Mouse (Mus musculus) hindbrain, postnatal 0 days (tissue): ENCODE measurements around the gene Olah. TPM values are rescaled to one million over a fixed set of nuclear protein-coding genes. Genes with fewer than 3 reads are reported as not detected.
A peak's percentile ranks its signal among the peaks of the same experiment; 100 is the strongest.

Source experiments
- ATAC-seq: fragments of 200-750 bp; cut with Nextera tagmentation; 2 replicates; pipeline ENCODE4 v1.8.0; 2017; ENCODE audit warnings: mild to moderate bottlenecking, moderate TSS enrichment, moderate library complexity
- DNase-seq: peaks from one replicate; pipeline ENCODE4 v3.0.0-alpha.2; 2015; ENCODE audit warnings: low spot score
- H3K27ac ChIP-seq: fragments of 300-500 bp; sonication (generic); 2 replicates; pipeline ENCODE4 v1.5.1; 2014; ENCODE audit warnings: mild to moderate bottlenecking
- H3K27me3 ChIP-seq: fragments of 300-500 bp; sonication (generic); 2 replicates; pipeline ENCODE4 v1.6.1; 2014; ENCODE audit warnings: low read length, mixed read lengths; ENCODE audit not compliant: insufficient read depth
- H3K36me3 ChIP-seq: fragments of 300-500 bp; sonication (generic); 2 replicates; pipeline ENCODE4 v1.6.1; 2014; ENCODE audit warnings: low read length, mixed read lengths; ENCODE audit not compliant: insufficient read depth
- H3K4me1 ChIP-seq: fragments of 300-500 bp; sonication (generic); 2 replicates; pipeline ENCODE4 v1.6.1; 2014; ENCODE audit warnings: antibody characterized with exemption, low read length, mixed read lengths; ENCODE audit not compliant: insufficient read depth
- H3K4me2 ChIP-seq: fragments of 300-500 bp; sonication (generic); 2 replicates; pipeline ENCODE4 v1.6.1; 2014; ENCODE audit warnings: low read depth, mild to moderate bottlenecking, low read length, moderate library complexity, mixed read lengths
- H3K4me3 ChIP-seq: fragments of 300-500 bp; sonication (generic); 2 replicates; pipeline ENCODE4 v1.5.1; 2014; ENCODE audit warnings: low read length
- H3K9ac ChIP-seq: fragments of 300-500 bp; sonication (generic); replicated peaks from 2 replicates; pipeline ENCODE4 v1.6.1; 2014; ENCODE audit warnings: mild to moderate bottlenecking, low read length, moderate library complexity, mixed read lengths
- H3K9me3 ChIP-seq: fragments of 300-500 bp; sonication (generic); 2 replicates; pipeline ENCODE4 v1.6.1; 2016; ENCODE audit warnings: low read length, mixed read lengths
- CTCF ChIP-seq: IDR thresholded peaks from 2 replicates; pipeline ENCODE4 v1.5.1; 2016; ENCODE audit warnings: antibody characterized with exemption, control low read depth, low read depth
- WGBS: fragments of 180-500 bp; shearing (Covaris S2); extraction: QIAGEN DNeasy Blood & Tissue Kit; methylation state at CpG from one replicate; pipeline ENCODE4 v1.1.7; 2014; 5-methylcytosine and 5-hydroxymethylcytosine counted together
- polyA plus RNA-seq: library from polyadenylated mRNA; unstranded; fragments of >200 nt; fragmentation: Nextera tagmentation; extraction: Ambion mirVana; gene quantifications from 2 replicates; pipeline ENCODE4 v1.2.1, GENCODE M21; 2015
- total RNA-seq: library from RNA; depleted of rRNA; stranded (reverse); fragments of >200 nt; gene quantifications from 2 replicates; pipeline ENCODE4 v1.2.3, GENCODE M21; 2014

Olah gene
- total and polyA plus RNA-seq, 2 experiments from 2014 or later: not detected

- H3K4me1 ChIP-seq: no peaks in the 10 kb centered on the region
- no peak overlapping the region for H3K4me2 ChIP-seq
- DNase-seq: no peak
- H3K9me3 ChIP-seq: no peaks in the 10 kb centered on the region
- TF ChIP-seq CTCF: no peak
- no peaks in the 10 kb centered on the region for H3K27me3 ChIP-seq
- no peak overlapping the region for H3K27ac ChIP-seq
- no peak overlapping the region for H3K4me3 ChIP-seq
- 84% methylated on average over 3 of the region's 3 CpGs for WGBS
- no peak for ATAC-seq
- H3K9ac ChIP-seq: no peak overlapping the region
- no peaks in the 10 kb centered on the region for H3K36me3 ChIP-seq
These were observed 40.7 kb downstream of the Olah start for GRCm38 (mm10) chr2:3356311-3356710.

- Histone ChIP-seq H3K9ac (no peak overlapping the region), H3K4me1 (no peaks in the 10 kb centered on the region), H3K36me3 (no peaks in the 10 kb centered on the region), H3K27me3 (no peaks in the 10 kb centered on the region), H3K4me3 (no peak overlapping the region), H3K4me2 (no peak overlapping the region), H3K9me3 (no peaks in the 10 kb centered on the region), H3K27ac (no peak overlapping the region)
- 90% methylated on average over 8 of the region's 8 CpGs for WGBS
- no peak for TF ChIP-seq CTCF
- ATAC-seq (no peak), DNase-seq (no peak)
These were observed 41.2 kb downstream of the Olah start for GRCm38 (mm10) chr2:3355793-3356192.

- DNase-seq: no peak
- no peak for TF ChIP-seq CTCF
- H3K27me3 ChIP-seq: no peaks in the 10 kb centered on the region
- no peaks in the 10 kb centered on the region for H3K4me1 ChIP-seq
- no peak overlapping the region for H3K4me3 ChIP-seq
- no peak overlapping the region for H3K4me2 ChIP-seq
- no peaks in the 10 kb centered on the region for H3K9me3 ChIP-seq
- no peak overlapping the region for H3K27ac ChIP-seq
- H3K36me3 ChIP-seq: no peaks in the 10 kb centered on the region
- no peak for ATAC-seq
- H3K9ac ChIP-seq: no peak overlapping the region
These were observed 43.9 kb downstream of the Olah start for GRCm38 (mm10) chr2:3353160-3353559.

GRCm38 (mm10) chr2:3348919-3349318 is 48.1 kb downstream of the Olah start:
- H3K4me2 ChIP-seq: no peak overlapping the region
- H3K27ac ChIP-seq: no peak overlapping the region
- H3K4me1 ChIP-seq: no peaks in the 10 kb centered on the region
- H3K27me3 ChIP-seq: no peaks in the 10 kb centered on the region
- DNase-seq: peak; percentile 78
- WGBS: 24% methylated on average over 3 of the region's 3 CpGs
- no peak overlapping the region for H3K9ac ChIP-seq
- TF ChIP-seq CTCF: peak; percentile 89
- ATAC-seq: peak; percentile 59; the same call in 1 of the 2 replicates
- no peaks in the 10 kb centered on the region for H3K36me3 ChIP-seq
- no peak overlapping the region for H3K4me3 ChIP-seq
- H3K9me3 ChIP-seq: no peaks in the 10 kb centered on the region

GRCm38 (mm10) chr2:3348422-3348821 is 48.6 kb downstream of the Olah start:
- WGBS: 80% methylated on average over 4 of the region's 4 CpGs
- TF ChIP-seq CTCF: no peak
- Histone ChIP-seq H3K9ac (no peak overlapping the region), H3K4me2 (no peak overlapping the region), H3K4me3 (no peak overlapping the region), H3K9me3 (no peaks in the 10 kb centered on the region), H3K4me1 (no peaks in the 10 kb centered on the region), H3K27me3 (no peaks in the 10 kb centered on the region), H3K27ac (no peak overlapping the region), H3K36me3 (no peaks in the 10 kb centered on the region)
- ATAC-seq: no peak
- no peak for DNase-seq

GRCm38 (mm10) chr2:3335611-3336301 is 61.3 kb downstream of the Olah start, which contains the start of gene Acbd7:
Gene Acbd7 (plus strand): TSS chr2:3336168.
- TF ChIP-seq CTCF: no peak
- ATAC-seq (peak; percentile 18; the same call in 1 of the 2 replicates), DNase-seq (peak; percentile 84)
- Histone ChIP-seq H3K4me2 (peak within 1 kb of the TSS; percentile 74), H3K9ac (peak within 1 kb of the TSS; percentile 30), H3K9me3 (no peaks in the 10 kb centered on the region), H3K27me3 (no peaks in the 10 kb centered on the region), H3K4me3 (peak within 1 kb of the TSS; percentile 32), H3K36me3 (no peaks in the 10 kb centered on the region), H3K4me1 (peaks cover 21% of the 10 kb centered on the region), H3K27ac (no peak within 1 kb of the TSS)
- WGBS: 4% methylated on average over 20 of the region's 20 CpGs

- no peaks in the 10 kb centered on the region for H3K9me3 ChIP-seq
- peaks cover 23% of the 10 kb centered on the region for H3K4me1 ChIP-seq
- 0 out of 2 replicates have a peak, but pooled peaks cover 8% of the 10 kb centered on the region for H3K36me3 ChIP-seq
- TF ChIP-seq CTCF: no peak
- no peak overlapping the region for H3K27ac ChIP-seq
- H3K4me3 ChIP-seq: no peak overlapping the region
- no peak overlapping the region for H3K9ac ChIP-seq
- 91% methylated on average over 12 of the region's 12 CpGs for WGBS
- no peaks in the 10 kb centered on the region for H3K27me3 ChIP-seq
- no peak for DNase-seq
- ATAC-seq: no peak
- H3K4me2 ChIP-seq: no peak overlapping the region
These were observed 63.2 kb downstream of the Olah start for GRCm38 (mm10) chr2:3333761-3334160.
